Mouse (Mus musculus) liver (tissue): ENCODE measurements around the gene Gm4767.
"Not testable (repeated sequence)": the region's sequence is repeated elsewhere in the genome, so short reads cannot be mapped to it uniquely, and the experiment has no call there.

ENCODE experiments used
- DNase-seq: peaks from one replicate; pipeline ENCODE4 v3.0.0-alpha.2; 2020; ENCODE audit warnings: mixed read lengths

The Gm4767 gene

DNA sequence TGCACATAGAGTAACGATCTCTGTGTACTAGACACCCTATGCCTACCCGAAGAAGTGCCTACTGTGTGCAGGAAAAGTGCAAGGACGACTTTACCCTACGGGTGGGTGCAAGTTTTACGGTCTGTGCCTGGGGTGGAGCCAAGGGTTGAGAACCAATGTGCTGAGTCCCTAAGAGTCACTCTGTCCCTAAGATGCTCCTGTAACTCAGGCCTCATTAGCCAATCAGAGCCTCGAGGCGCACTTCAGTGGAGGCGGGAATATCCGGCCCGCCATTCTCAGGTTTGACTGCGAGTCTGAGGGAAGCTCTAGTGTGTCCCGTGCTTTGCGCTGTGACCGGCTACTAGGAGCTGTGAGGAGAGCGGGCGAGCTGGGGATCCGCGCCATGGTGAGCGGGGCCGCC, at the start of gene Gm4767:
Gene Gm4767, plus strand, starts transcription at position 288 of the 400 bp plus-strand sequence.
- peak; percentile 0 for DNase-seq

DNA sequence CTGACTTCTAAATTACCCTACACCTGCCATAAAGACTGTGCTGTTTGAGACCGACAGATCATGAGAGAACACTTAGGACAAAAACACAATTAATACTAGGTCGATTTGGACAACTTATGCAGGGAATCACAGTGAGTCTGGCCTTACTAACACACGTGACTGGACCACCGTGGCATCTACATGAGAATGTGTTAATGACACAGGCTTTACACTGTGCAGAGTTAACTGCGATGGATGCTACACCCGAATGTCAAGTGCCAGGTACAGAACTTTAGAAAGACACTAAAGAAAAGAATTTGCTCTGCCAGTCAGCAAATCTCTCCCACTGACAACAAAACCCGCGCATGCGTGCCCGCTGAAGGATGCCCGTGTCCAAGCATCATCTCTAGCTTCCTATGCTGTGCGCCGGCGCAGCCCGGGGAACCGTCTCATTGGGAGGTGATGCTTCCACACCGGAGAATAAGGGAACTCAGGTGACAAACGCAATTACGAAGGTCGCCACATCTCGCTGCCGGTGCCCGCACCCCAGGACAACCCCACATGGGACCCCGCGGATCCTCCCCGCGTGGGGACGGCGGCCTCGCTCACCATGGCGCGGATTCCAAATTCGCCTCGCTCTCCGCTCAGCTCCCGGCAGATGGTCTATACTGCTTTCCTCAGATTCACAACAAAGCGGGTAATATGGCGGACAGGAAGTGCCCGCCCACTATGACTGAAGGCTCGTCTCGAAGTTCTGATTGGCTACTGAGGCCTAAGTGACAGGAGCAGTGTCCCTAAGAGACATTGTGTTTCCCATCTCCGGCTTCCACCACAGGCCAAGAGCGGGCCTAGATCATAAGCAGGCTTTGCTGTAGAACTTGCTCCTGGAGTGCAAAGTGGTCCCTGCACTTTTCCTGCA, 41.2 kb upstream of the Gm4767 start, which contains the start of gene Gm3055:
Gene Gm3055, minus strand, starts transcription at position 656 of the 898 bp plus-strand sequence.
- not testable (repeated sequence) for DNase-seq

DNA sequence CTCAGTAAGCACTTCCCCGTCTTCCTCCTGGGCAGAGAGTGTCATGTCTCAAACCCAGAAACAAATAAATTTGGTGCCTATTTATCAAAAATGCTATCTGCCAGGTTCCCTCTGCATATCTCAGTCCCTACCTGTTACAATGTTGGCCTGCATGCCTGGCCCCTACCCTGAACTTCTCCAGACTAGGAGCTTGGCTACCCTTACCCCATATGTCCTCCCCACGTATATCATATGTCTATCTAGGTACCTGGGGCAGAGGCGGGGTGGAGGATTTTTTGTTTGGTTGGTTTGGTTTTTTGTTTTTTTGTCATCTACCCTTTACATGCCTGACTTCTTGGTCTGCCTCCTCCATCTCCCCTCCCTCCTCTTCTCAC, 40.6 kb upstream of the Gm4767 start:
- not testable (repeated sequence) for DNase-seq

DNA sequence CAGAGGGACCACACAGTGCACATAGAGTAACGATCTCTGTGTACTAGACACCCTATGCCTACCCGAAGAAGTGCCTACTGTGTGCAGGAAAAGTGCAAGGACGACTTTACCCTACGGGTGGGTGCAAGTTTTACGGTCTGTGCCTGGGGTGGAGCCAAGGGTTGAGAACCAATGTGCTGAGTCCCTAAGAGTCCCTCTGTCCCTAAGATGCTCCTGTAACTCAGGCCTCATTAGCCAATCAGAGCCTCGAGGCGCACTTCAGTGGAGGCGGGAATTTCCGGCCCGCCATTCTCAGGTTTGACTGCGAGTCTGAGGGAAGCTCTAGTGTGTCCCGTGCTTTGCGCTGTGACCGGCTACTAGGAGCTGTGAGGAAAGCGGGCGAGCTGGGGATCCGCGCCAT, 34.2 kb downstream of the Gm4767 start:
- not testable (repeated sequence) for DNase-seq

DNA sequence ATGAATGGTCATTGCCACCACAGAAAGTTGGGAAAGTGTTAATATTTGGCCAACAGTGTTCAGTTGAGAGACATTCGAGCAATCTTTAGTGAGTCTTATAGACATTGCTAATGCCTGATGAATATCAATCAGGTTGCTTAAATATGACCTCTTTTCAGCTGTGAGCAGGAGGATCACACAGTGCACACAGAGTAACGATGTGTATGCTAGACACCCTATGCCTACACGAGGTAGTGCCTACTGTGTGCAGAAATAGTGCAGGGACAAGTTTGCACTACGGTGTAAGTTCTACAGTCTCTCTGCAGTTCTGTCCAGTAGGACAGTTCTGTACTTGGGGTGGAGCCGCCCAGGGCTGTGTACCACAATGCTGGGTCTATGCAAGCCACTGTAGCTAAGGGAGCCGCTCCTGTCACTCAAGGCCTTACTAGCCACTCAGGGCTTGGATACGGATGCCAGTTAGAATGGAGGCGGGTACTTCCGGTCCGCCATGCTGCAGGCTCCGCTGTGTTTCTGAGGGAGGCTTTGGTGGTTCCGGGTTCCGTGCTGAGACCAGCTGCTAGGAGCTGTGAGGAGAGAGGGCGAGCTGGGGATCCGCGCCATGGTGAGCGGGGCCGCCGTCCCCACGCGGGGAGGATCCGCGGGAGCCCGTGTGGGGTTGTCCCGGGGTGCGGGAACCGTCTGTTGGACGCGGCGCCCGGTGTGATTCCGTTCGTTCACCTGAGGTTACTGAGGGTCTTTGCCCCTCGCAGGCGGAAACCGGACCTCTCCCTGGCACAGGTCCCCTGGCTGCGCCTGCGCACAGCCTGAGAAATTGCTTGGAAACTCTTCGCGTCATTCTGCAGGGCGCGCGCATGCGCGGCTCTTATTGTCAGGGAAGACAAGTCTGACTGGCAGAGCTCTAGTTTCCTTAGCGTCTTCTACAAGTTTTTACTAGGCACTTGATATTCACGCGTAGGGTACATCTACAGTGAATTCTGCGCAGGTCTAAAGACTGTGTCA, 51.7 kb downstream of the Gm4767 start, which contains the start of gene Gm32687:
Gene Gm32687, plus strand, starts transcription at position 526 of the 999 bp plus-strand sequence.
- DNase-seq: not testable (repeated sequence)
